Mouse (Mus musculus): ENCODE data around the gene BC005624. TPM values are rescaled to one million over a fixed set of nuclear protein-coding genes. Genes with fewer than 3 reads are reported as not detected.

Gene BC005624
- polyA plus RNA-seq, 1 experiment, result 123 TPM

- no peak for DNase-seq
- Histone ChIP-seq H3K27me3 (ENCODE audit: control insufficient read depth, insufficient read depth, low read length) (no peaks in the 10 kb centered on the region), H3K27ac (ENCODE audit: insufficient read depth, low read length) (no peak overlapping the region), H3K4me1 (ENCODE audit: control insufficient read depth, insufficient read depth, low read length) (peaks cover 26% of the 10 kb centered on the region), H3K4me3 (replicated peaks; ENCODE audit: insufficient read depth, low read depth, low read length) (no peak overlapping the region)
- 56% methylated on average over 8 of the region's 8 CpGs for WGBS
- TF ChIP-seq POLR2A (IDR thresholded peaks at IDR 0.05; ENCODE audit: borderline replicate concordance, insufficient read depth, low read length) (no peak), CTCF (IDR thresholded peaks at IDR 0.05; ENCODE audit: borderline replicate concordance, insufficient read depth, low read depth, low read length) (no peak)
These were observed 16.7 kb upstream of the BC005624 start for GRCm38 (mm10) chr2:30998443-30999260.

- Histone ChIP-seq H3K27me3 (ENCODE audit: control insufficient read depth, insufficient read depth, low read length) (no peaks in the 10 kb centered on the region), H3K27ac (ENCODE audit: insufficient read depth, low read length) (no peak overlapping the region), H3K4me1 (ENCODE audit: control insufficient read depth, insufficient read depth, low read length) (peaks cover 18% of the 10 kb centered on the region), H3K4me3 (replicated peaks; ENCODE audit: insufficient read depth, low read depth, low read length) (no peak overlapping the region)
- WGBS, result 46% methylated on average over 11 of the region's 11 CpGs
- DNase-seq, result peak; percentile 55 to 58
- TF ChIP-seq POLR2A (IDR thresholded peaks at IDR 0.05; ENCODE audit: borderline replicate concordance, insufficient read depth, low read length) (no peak), CTCF (IDR thresholded peaks at IDR 0.05; ENCODE audit: borderline replicate concordance, insufficient read depth, low read depth, low read length) (no peak)
These were observed 13.5 kb upstream of the BC005624 start for GRCm38 (mm10) chr2:30995432-30995996.

- Histone ChIP-seq H3K4me1 (ENCODE audit: control insufficient read depth, insufficient read depth, low read length) (peaks cover 18% of the 10 kb centered on the region), H3K27ac (ENCODE audit: insufficient read depth, low read length) (no peak overlapping the region), H3K4me3 (replicated peaks; ENCODE audit: insufficient read depth, low read depth, low read length) (no peak overlapping the region), H3K27me3 (ENCODE audit: control insufficient read depth, insufficient read depth, low read length) (no peaks in the 10 kb centered on the region)
- TF ChIP-seq POLR2A (IDR thresholded peaks at IDR 0.05; ENCODE audit: borderline replicate concordance, insufficient read depth, low read length) (no peak), CTCF (IDR thresholded peaks at IDR 0.05; ENCODE audit: borderline replicate concordance, insufficient read depth, low read depth, low read length) (no peak)
- 62% methylated on average over 4 of the region's 4 CpGs for WGBS
- DNase-seq, result no peak
These were observed 12.9 kb upstream of the BC005624 start for GRCm38 (mm10) chr2:30994853-30995252.

- Histone ChIP-seq H3K4me1 (ENCODE audit: control insufficient read depth, insufficient read depth, low read length) (peaks cover 4% of the 10 kb centered on the region), H3K4me3 (replicated peaks; ENCODE audit: insufficient read depth, low read depth, low read length) (no peak overlapping the region), H3K27me3 (ENCODE audit: control insufficient read depth, insufficient read depth, low read length) (no peaks in the 10 kb centered on the region), H3K27ac (ENCODE audit: insufficient read depth, low read length) (no peak overlapping the region)
- 94% methylated on average over 9 of the region's 9 CpGs for WGBS
- no peak for TF ChIP-seq POLR2A (IDR thresholded peaks at IDR 0.05; ENCODE audit: borderline replicate concordance, insufficient read depth, low read length)
- no peak for TF ChIP-seq CTCF (IDR thresholded peaks at IDR 0.05; ENCODE audit: borderline replicate concordance, insufficient read depth, low read depth, low read length)
- no peak for DNase-seq
These were observed 8.2 kb upstream of the BC005624 start for GRCm38 (mm10) chr2:30990221-30990620.

GRCm38 (mm10) chr2:30985111-30986020, 3.4 kb upstream of the BC005624 start:
- DNase-seq, result peak in 1 of 2 experiments; percentile 27
- TF ChIP-seq CTCF (IDR thresholded peaks at IDR 0.05; ENCODE audit: borderline replicate concordance, insufficient read depth, low read depth, low read length), result no peak
- no peak for TF ChIP-seq POLR2A (IDR thresholded peaks at IDR 0.05; ENCODE audit: borderline replicate concordance, insufficient read depth, low read length)
- WGBS, result 38% methylated on average over 17 of the region's 17 CpGs

GRCm38 (mm10) chr2:30983024-30983423, 1.0 kb upstream of the BC005624 start:
- WGBS, result 18% methylated on average over 7 of the region's 7 CpGs
- Histone ChIP-seq H3K4me1 (ENCODE audit: control insufficient read depth, insufficient read depth, low read length) (no peaks in the 10 kb centered on the region), H3K27ac (ENCODE audit: insufficient read depth, low read length) (no peak overlapping the region), H3K4me3 (replicated peaks; ENCODE audit: insufficient read depth, low read depth, low read length) (peak overlapping the region; percentile 57), H3K27me3 (ENCODE audit: control insufficient read depth, insufficient read depth, low read length) (no peaks in the 10 kb centered on the region)
- TF ChIP-seq POLR2A (IDR thresholded peaks at IDR 0.05; ENCODE audit: borderline replicate concordance, insufficient read depth, low read length), result no peak
- TF ChIP-seq CTCF (IDR thresholded peaks at IDR 0.05; ENCODE audit: borderline replicate concordance, insufficient read depth, low read depth, low read length), result no peak
- peak in 1 of 2 experiments; percentile 38 for DNase-seq

More at GRCm38 (mm10) chr2:30985111-30986020, 3.4 kb upstream of the BC005624 start:
- H3K4me3 ChIP-seq (replicated peaks; ENCODE audit: insufficient read depth, low read depth, low read length), result no peak overlapping the region
- H3K27ac ChIP-seq (ENCODE audit: insufficient read depth, low read length), result no peak overlapping the region
- H3K27me3 ChIP-seq (ENCODE audit: control insufficient read depth, insufficient read depth, low read length), result no peaks in the 10 kb centered on the region
- no peaks in the 10 kb centered on the region for H3K4me1 ChIP-seq (ENCODE audit: control insufficient read depth, insufficient read depth, low read length)

Measured in cerebellum, adult 2 months (tissue).